Mouse (Mus musculus) E14TG2a.4 (cell line): Measurements from ENCODE around the gene Vgf.

ENCODE experiments used
- CTCF ChIP-seq: conservative IDR thresholded peaks from 2 replicates; pipeline ENCODE4 v1.5.1; 2014; ENCODE audit warnings: low read length
- POU5F1 ChIP-seq: IDR thresholded peaks from 2 replicates; pipeline ENCODE4 v1.6.1; 2014; ENCODE audit warnings: low read length, borderline replicate concordance

DNA sequence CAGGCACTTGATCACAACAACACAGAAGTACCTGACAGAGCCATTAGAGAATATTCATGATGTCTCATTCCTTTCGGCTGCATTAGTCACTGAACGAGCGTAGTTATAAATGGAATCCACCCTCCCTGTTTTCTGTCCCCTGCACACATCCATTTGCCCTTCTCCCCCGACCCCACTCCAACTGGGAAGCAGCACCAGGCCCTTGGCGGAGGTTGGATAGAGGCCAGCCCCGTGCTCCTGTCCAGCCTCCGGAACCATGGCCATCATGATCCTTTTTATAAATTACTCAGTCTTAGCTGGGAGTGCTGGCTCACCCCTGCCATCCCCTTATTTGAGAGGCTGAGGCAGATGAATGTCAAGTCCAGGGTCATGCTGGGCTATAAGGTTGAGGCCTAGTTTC lies 28.1 kb downstream of the Vgf start:
- TF ChIP-seq CTCF, result no peak
- TF ChIP-seq POU5F1, result no peak
